Mouse (Mus musculus) MEL (cell line): ENCODE measurements around the gene Timmdc1.

Source experiments
- CHD2 ChIP-seq: IDR thresholded peaks from 2 replicates; pipeline ENCODE4 v1.6.1; 2011; ENCODE audit warnings: low read length, improper control_type of control experiment
- CTCF ChIP-seq, 3 experiments: IDR thresholded peaks in 2 of 3; conservative IDR thresholded peaks in 1 of 3; 2 replicates each; pipeline ENCODE4 v1.5.1; 2011 to 2012; ENCODE audit warnings: low read length in 3 of 3, low read depth in 2 of 3, mild to moderate bottlenecking in 2 of 3, improper control_type of control experiment in 1 of 3, inconsistent platforms in 1 of 3, mixed read lengths in 1 of 3, moderate library complexity in 1 of 3; ENCODE audit not compliant: control insufficient read depth in 1 of 3, insufficient read depth in 1 of 3, poor library complexity in 1 of 3, severe bottlenecking in 1 of 3
- EP300 ChIP-seq, 2 experiments: IDR thresholded peaks; 2 replicates each; pipeline ENCODE4 v1.6.1; 2011; ENCODE audit warnings: improper control_type of control experiment in 2 of 2, low read length in 2 of 2, low read depth in 1 of 2, mild to moderate bottlenecking in 1 of 2
- ETS1 ChIP-seq: IDR thresholded peaks from 2 replicates; pipeline ENCODE4 v1.6.1; 2012; ENCODE audit warnings: low read depth, mild to moderate bottlenecking, inconsistent platforms, low read length, improper control_type of control experiment, moderate library complexity
- GATA1 ChIP-seq: IDR thresholded peaks from 2 replicates; pipeline ENCODE4 v1.6.1; 2011; ENCODE audit warnings: low read depth, low read length, improper control_type of control experiment
- HCFC1 ChIP-seq: IDR thresholded peaks from 2 replicates; pipeline ENCODE4 v1.6.1; 2012; ENCODE audit warnings: low read depth, mild to moderate bottlenecking, inconsistent platforms, low read length, improper control_type of control experiment, moderate library complexity
- JUND ChIP-seq: IDR thresholded peaks from 2 replicates; pipeline ENCODE4 v1.6.1; 2011; ENCODE audit warnings: low read depth, mild to moderate bottlenecking, improper control_type of control experiment, low read length
- MAX ChIP-seq: IDR thresholded peaks from 2 replicates; pipeline ENCODE4 v1.6.1; 2011; ENCODE audit warnings: low read length, improper control_type of control experiment
- MXI1 ChIP-seq: IDR thresholded peaks from 2 replicates; pipeline ENCODE4 v1.6.1; 2011; ENCODE audit warnings: mild to moderate bottlenecking, low read depth, low read length, improper control_type of control experiment
- MYC ChIP-seq: IDR thresholded peaks from 2 replicates; pipeline ENCODE4 v1.6.1; 2011; ENCODE audit warnings: low read depth, mild to moderate bottlenecking, low read length, improper control_type of control experiment, moderate library complexity
- POLR2A ChIP-seq, 2 experiments: IDR thresholded peaks; 2 replicates each; pipeline ENCODE4 v1.6.1; 2011 to 2012; ENCODE audit warnings: low read length in 2 of 2, mild to moderate bottlenecking in 2 of 2, control low read depth in 1 of 2, improper control_type of control experiment in 1 of 2, low read depth in 1 of 2, moderate library complexity in 1 of 2; ENCODE audit not compliant: control insufficient read depth in 1 of 2, insufficient read depth in 1 of 2, poor library complexity in 1 of 2
- POLR2AphosphoS2 ChIP-seq: IDR thresholded peaks from 2 replicates; pipeline ENCODE4 v1.6.1; 2011; ENCODE audit warnings: low read length, improper control_type of control experiment
- TAL1 ChIP-seq: IDR thresholded peaks from 2 replicates; pipeline ENCODE4 v1.6.1; 2012; ENCODE audit warnings: mild to moderate bottlenecking, inconsistent platforms, low read length, moderate library complexity, mixed read lengths
- ZMIZ1 ChIP-seq: IDR thresholded peaks from 2 replicates; pipeline ENCODE4 v1.6.1; 2012; ENCODE audit warnings: low read depth, mild to moderate bottlenecking, inconsistent platforms, low read length, improper control_type of control experiment, moderate library complexity

DNA sequence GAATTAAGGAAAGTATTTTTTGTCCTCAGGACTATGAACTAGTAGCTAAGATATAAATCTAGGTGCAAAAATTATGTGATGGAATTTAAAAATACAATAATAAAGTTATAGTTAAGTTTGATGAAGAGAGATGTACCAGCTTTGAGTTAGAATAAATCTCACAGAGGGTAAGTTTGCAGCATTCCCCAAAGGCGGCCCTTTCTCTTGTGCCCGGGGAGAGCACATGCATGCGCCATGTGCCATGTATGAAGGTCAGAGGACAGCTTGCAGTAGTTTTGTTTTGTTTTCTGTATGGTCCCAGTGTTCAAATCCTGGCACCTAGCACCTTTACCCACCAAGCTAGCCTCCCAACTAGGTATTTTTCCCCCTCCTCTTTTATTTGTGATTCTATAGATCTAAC, 49.0 kb upstream of the Timmdc1 start:
- TF ChIP-seq CTCF (IDR thresholded peaks at IDR 0.05 in 2 of 3, conservative IDR thresholded peaks at IDR 0.05 in 1 of 3; ENCODE audit: control insufficient read depth in 1 of 3, insufficient read depth in 1 of 3, low read depth in 2 of 3, low read length in 3 of 3, poor library complexity in 1 of 3, severe bottlenecking in 1 of 3) (no peak), MAX (no peak), TAL1 (no peak), POLR2AphosphoS2 (no peak), POLR2A (IDR thresholded peaks at IDR 0.05; ENCODE audit: control insufficient read depth in 1 of 2, insufficient read depth in 1 of 2, low read depth in 1 of 2, low read length in 2 of 2, poor library complexity in 1 of 2) (no peak), MXI1 (no peak), ZMIZ1 (no peak), GATA1 (no peak), CHD2 (no peak), EP300 (IDR thresholded peaks at IDR 0.05; ENCODE audit: low read depth in 1 of 2, low read length in 2 of 2) (no peak), ETS1 (no peak), HCFC1 (no peak), MYC (no peak), JUND (no peak)
